Mouse (Mus musculus) CH12.LX (cell line): Measurements from ENCODE around the gene Gm13723. TPM values are rescaled to one million over a fixed set of nuclear protein-coding genes. Genes with fewer than 3 reads are reported as not detected.

Source experiments
- DNase-seq: peaks from one replicate; pipeline ENCODE4 v3.0.0-alpha.2; 2013; ENCODE audit errors: extremely low read depth
- H3K27ac ChIP-seq: 2 replicates; pipeline ENCODE4 v1.5.1; 2012; ENCODE audit warnings: low read depth, mild to moderate bottlenecking, control low read depth, moderate library complexity; ENCODE audit not compliant: insufficient read depth
- H3K27me3 ChIP-seq: replicated peaks from 2 replicates; pipeline ENCODE3; 2012; ENCODE audit warnings: inconsistent platforms
- H3K36me3 ChIP-seq, 2 experiments: replicated peaks in 1 of 2; 2 replicates each; pipeline versions ENCODE3 to v1.6.1; 2012; ENCODE audit warnings: inconsistent platforms in 1 of 2, low read length in 1 of 2, mild to moderate bottlenecking in 1 of 2, mixed read lengths in 1 of 2, moderate library complexity in 1 of 2; ENCODE audit not compliant: control insufficient read depth in 1 of 2, insufficient read depth in 1 of 2
- H3K4me1 ChIP-seq, 2 experiments: 2 replicates each; pipeline ENCODE4 v1.6.1; 2012; ENCODE audit warnings: inconsistent platforms in 1 of 2, moderate library complexity in 1 of 2; ENCODE audit not compliant: insufficient read depth in 2 of 2, control insufficient read depth in 1 of 2
- H3K4me2 ChIP-seq: 2 replicates; pipeline ENCODE4 v1.6.1; 2012; ENCODE audit warnings: low read depth, mild to moderate bottlenecking, control low read depth; ENCODE audit not compliant: poor library complexity, insufficient read depth, severe bottlenecking
- H3K4me3 ChIP-seq, 3 experiments: fragments of 150-350 bp in 1 of 3; sonication (generic) in 1 of 3; replicated peaks in 1 of 3; 2 replicates each; pipeline versions ENCODE3 to v1.5.1; 2011 to 2012; ENCODE audit warnings: low read depth in 2 of 3, low read length in 2 of 3, mild to moderate bottlenecking in 2 of 3, moderate library complexity in 2 of 3, control low read depth in 1 of 3, improper control_type of control experiment in 1 of 3, inconsistent platforms in 1 of 3, mixed read lengths in 1 of 3; ENCODE audit not compliant: poor library complexity in 1 of 3
- H3K79me2 ChIP-seq: replicated peaks from 2 replicates; pipeline ENCODE4 v1.6.1; 2012; ENCODE audit warnings: mild to moderate bottlenecking, moderate library complexity; ENCODE audit not compliant: control insufficient read depth, poor library complexity, insufficient read depth, severe bottlenecking; ENCODE audit errors: extremely low read depth
- H3K9ac ChIP-seq: 2 replicates; pipeline ENCODE4 v1.6.1; 2012; ENCODE audit warnings: low read depth, mild to moderate bottlenecking, control low read depth, moderate library complexity; ENCODE audit not compliant: insufficient read depth
- H3K9me3 ChIP-seq: replicated peaks from 2 replicates; pipeline ENCODE3; 2012; ENCODE audit warnings: low read length, inconsistent platforms, mixed read lengths
- RCOR1 ChIP-seq: conservative IDR thresholded peaks from 2 replicates; pipeline ENCODE4 v1.6.1; 2012; ENCODE audit warnings: low read depth, mild to moderate bottlenecking, inconsistent platforms, low read length, improper control_type of control experiment
- dilution Hi-C: fragments of 300-500 bp; cut with MboI; formaldehyde crosslinking; loops from 2 replicates; pipeline ENCODE4 v1.14.3; 2020; ENCODE audit warnings: low sequenced_read_pairs; ENCODE audit not compliant: extremely low pct_unique_long_range_greater_than_20kb, extremely low pct_ligation_motif_present
- in situ Hi-C: fragments of 300-500 bp; cut with MboI; formaldehyde crosslinking; loops from 3 replicates; pipeline ENCODE4 v1.14.3; 2019; ENCODE audit warnings: low sequenced_read_pairs, low pct_ligation_motif_present, low pct_unique_long_range_greater_than_20kb, mixed read lengths
- polyA plus RNA-seq: library from polyadenylated mRNA; unstranded; fragments of >175 nt; gene quantifications from 2 replicates; pipeline ENCODE4 v1.2.1, GENCODE M21; 2012; ENCODE audit warnings: low read depth; ENCODE audit not compliant: insufficient read length
- total RNA-seq, 2 experiments: library from RNA; depleted of rRNA; stranded (reverse); fragments of 300-350 nt in 1 of 2; fragments of >200 nt in 1 of 2; gene quantifications; 2 replicates each; pipeline ENCODE4 v1.2.3; 2012 to 2014

Gm13723 gene
- total and polyA plus RNA-seq, 3 experiments, result not detected

DNA sequence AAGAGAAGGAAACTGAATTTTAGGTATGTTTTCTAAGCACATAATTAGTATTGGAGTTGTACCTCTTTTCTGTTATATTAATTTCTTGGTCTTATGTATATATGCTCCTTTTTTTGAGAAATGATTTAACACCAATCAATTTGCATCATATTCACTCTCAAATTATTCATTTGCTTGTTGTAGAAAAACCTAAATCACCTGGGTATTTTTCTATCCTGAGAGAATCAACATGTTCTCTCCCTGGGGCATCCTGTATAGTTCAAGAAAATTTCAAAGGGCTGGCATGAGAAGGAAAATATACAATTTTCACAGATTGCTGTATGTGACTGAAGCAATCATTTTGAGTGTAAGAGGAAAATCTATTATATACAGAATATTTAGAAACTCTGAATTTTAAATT lies 50.2 kb downstream of the Gm13723 start, which contains the start of gene Olfr1094:
Gene Olfr1094 (plus strand): TSS at position 301 of the 400 bp plus-strand sequence.
- Histone ChIP-seq H3K9ac (no peak within 1 kb of the TSS), H3K27ac (no peak within 1 kb of the TSS), H3K79me2 (no peaks in the 10 kb centered on the region), H3K9me3 (peaks cover 7% of the 10 kb centered on the region), H3K4me3 (no peak within 1 kb of the TSS), H3K4me2 (no peak within 1 kb of the TSS), H3K27me3 (no peaks in the 10 kb centered on the region), H3K4me1 (no peaks in the 10 kb centered on the region), H3K36me3 (no peaks in the 10 kb centered on the region)
- no peak for DNase-seq
- dilution Hi-C loops (no loop called here), in situ Hi-C loops (no loop called here)
- TF ChIP-seq RCOR1, result no peak

Other genes with a start within 250 kb of the Gm13723 start
Only the 20 nearest of the 22 such genes appear.
- gene Olfr1085, start 212.8 kb downstream of the Gm13723 start, total RNA-seq (2012; rRNA removed), result not detected in 2 replicates
- not detected in 2 replicates for gene Olfr1085, start 212.8 kb downstream of the Gm13723 start, total RNA-seq (2014; rRNA removed)
- gene Olfr1085, start 212.8 kb downstream of the Gm13723 start, polyA plus RNA-seq, result not detected in 2 replicates
- not detected in 2 replicates for gene Olfr1086, start 194.7 kb downstream of the Gm13723 start, total RNA-seq (2012; rRNA removed)
- not detected in 2 replicates for gene Olfr1086, start 194.7 kb downstream of the Gm13723 start, total RNA-seq (2014; rRNA removed)
- gene Olfr1086, start 194.7 kb downstream of the Gm13723 start, polyA plus RNA-seq, result not detected in 2 replicates
- not detected in 2 replicates for gene Olfr1087, start 176.4 kb downstream of the Gm13723 start, total RNA-seq (2012; rRNA removed)
- gene Olfr1087, start 176.4 kb downstream of the Gm13723 start, total RNA-seq (2014; rRNA removed), result not detected in 2 replicates
- gene Olfr1087, start 176.4 kb downstream of the Gm13723 start, polyA plus RNA-seq, result not detected in 2 replicates
- not detected in 2 replicates for gene Olfr1089, start 141.1 kb downstream of the Gm13723 start, total RNA-seq (2012; rRNA removed)
- gene Olfr1089, start 141.1 kb downstream of the Gm13723 start, total RNA-seq (2014; rRNA removed), result not detected in 2 replicates
- not detected in 2 replicates for gene Olfr1089, start 141.1 kb downstream of the Gm13723 start, polyA plus RNA-seq
- gene Olfr1090, start 115.8 kb downstream of the Gm13723 start, total RNA-seq (2012; rRNA removed), result not detected in 2 replicates
- gene Olfr1090, start 115.8 kb downstream of the Gm13723 start, total RNA-seq (2014; rRNA removed), result not detected in 2 replicates
- gene Olfr1090, start 115.8 kb downstream of the Gm13723 start, polyA plus RNA-seq, result not detected in 2 replicates
- gene Olfr1093, start 92.3 kb downstream of the Gm13723 start, total RNA-seq (2012; rRNA removed), result not detected in 2 replicates
- gene Olfr1093, start 92.3 kb downstream of the Gm13723 start, total RNA-seq (2014; rRNA removed), result not detected in 2 replicates
- gene Olfr1093, start 92.3 kb downstream of the Gm13723 start, polyA plus RNA-seq, result not detected in 2 replicates
- not detected in 2 replicates for gene Olfr141, start 64.8 kb downstream of the Gm13723 start, total RNA-seq (2012; rRNA removed)
- not detected in 2 replicates for gene Olfr141, start 64.8 kb downstream of the Gm13723 start, total RNA-seq (2014; rRNA removed)
- not detected in 2 replicates for gene Olfr141, start 64.8 kb downstream of the Gm13723 start, polyA plus RNA-seq
- gene Olfr1094, start 50.1 kb downstream of the Gm13723 start, total RNA-seq (2012; rRNA removed), result not detected in 2 replicates
- not detected in 2 replicates for gene Olfr1094, start 50.1 kb downstream of the Gm13723 start, total RNA-seq (2014; rRNA removed)
- not detected in 2 replicates for gene Olfr1094, start 50.1 kb downstream of the Gm13723 start, polyA plus RNA-seq
- gene Olfr1095, start 23.1 kb downstream of the Gm13723 start, total RNA-seq (2012; rRNA removed), result not detected in 2 replicates
- not detected in 2 replicates for gene Olfr1095, start 23.1 kb downstream of the Gm13723 start, total RNA-seq (2014; rRNA removed)
- gene Olfr1095, start 23.1 kb downstream of the Gm13723 start, polyA plus RNA-seq, result not detected in 2 replicates
- not detected in 2 replicates for gene Olfr1097, start 17.4 kb upstream of the Gm13723 start, total RNA-seq (2012; rRNA removed)
- not detected in 2 replicates for gene Olfr1097, start 17.4 kb upstream of the Gm13723 start, total RNA-seq (2014; rRNA removed)
- not detected in 2 replicates for gene Olfr1097, start 17.4 kb upstream of the Gm13723 start, polyA plus RNA-seq
- not detected in 2 replicates for gene Olfr1098, start 49.7 kb upstream of the Gm13723 start, total RNA-seq (2012; rRNA removed)
- gene Olfr1098, start 49.7 kb upstream of the Gm13723 start, total RNA-seq (2014; rRNA removed), result not detected in 2 replicates
- gene Olfr1098, start 49.7 kb upstream of the Gm13723 start, polyA plus RNA-seq, result not detected in 2 replicates
- not detected in 2 replicates for gene Olfr1099, start 85.9 kb upstream of the Gm13723 start, total RNA-seq (2012; rRNA removed)
- gene Olfr1099, start 85.9 kb upstream of the Gm13723 start, total RNA-seq (2014; rRNA removed), result not detected in 2 replicates
- not detected in 2 replicates for gene Olfr1099, start 85.9 kb upstream of the Gm13723 start, polyA plus RNA-seq
- gene Olfr1100, start 105.2 kb upstream of the Gm13723 start, total RNA-seq (2012; rRNA removed), result not detected in 2 replicates
- not detected in 2 replicates for gene Olfr1100, start 105.2 kb upstream of the Gm13723 start, total RNA-seq (2014; rRNA removed)
- gene Olfr1100, start 105.2 kb upstream of the Gm13723 start, polyA plus RNA-seq, result not detected in 2 replicates
- not detected in 2 replicates for gene Olfr1101, start 116.4 kb upstream of the Gm13723 start, total RNA-seq (2012; rRNA removed)
- not detected in 2 replicates for gene Olfr1101, start 116.4 kb upstream of the Gm13723 start, total RNA-seq (2014; rRNA removed)
- not detected in 2 replicates for gene Olfr1101, start 116.4 kb upstream of the Gm13723 start, polyA plus RNA-seq
- gene Olfr1102, start 123.6 kb upstream of the Gm13723 start, total RNA-seq (2012; rRNA removed), result not detected in 2 replicates
- gene Olfr1102, start 123.6 kb upstream of the Gm13723 start, total RNA-seq (2014; rRNA removed), result not detected in 2 replicates
- not detected in 2 replicates for gene Olfr1102, start 123.6 kb upstream of the Gm13723 start, polyA plus RNA-seq
- gene Olfr1104, start 152.3 kb upstream of the Gm13723 start, total RNA-seq (2012; rRNA removed), result not detected in 2 replicates
- not detected in 2 replicates for gene Olfr1104, start 152.3 kb upstream of the Gm13723 start, total RNA-seq (2014; rRNA removed)
- gene Olfr1104, start 152.3 kb upstream of the Gm13723 start, polyA plus RNA-seq, result not detected in 2 replicates
- not detected in 2 replicates for gene Olfr1105, start 161.7 kb upstream of the Gm13723 start, total RNA-seq (2012; rRNA removed)
- not detected in 2 replicates for gene Olfr1105, start 161.7 kb upstream of the Gm13723 start, total RNA-seq (2014; rRNA removed)
- gene Olfr1105, start 161.7 kb upstream of the Gm13723 start, polyA plus RNA-seq, result not detected in 2 replicates
- not detected in 2 replicates for gene Olfr1106, start 177.5 kb upstream of the Gm13723 start, total RNA-seq (2012; rRNA removed)
- gene Olfr1106, start 177.5 kb upstream of the Gm13723 start, total RNA-seq (2014; rRNA removed), result not detected in 2 replicates
- not detected in 2 replicates for gene Olfr1106, start 177.5 kb upstream of the Gm13723 start, polyA plus RNA-seq
- gene Olfr1107, start 201.0 kb upstream of the Gm13723 start, total RNA-seq (2012; rRNA removed), result not detected in 2 replicates
- gene Olfr1107, start 201.0 kb upstream of the Gm13723 start, total RNA-seq (2014; rRNA removed), result not detected in 2 replicates
- not detected in 2 replicates for gene Olfr1107, start 201.0 kb upstream of the Gm13723 start, polyA plus RNA-seq
- gene Olfr1109, start 221.2 kb upstream of the Gm13723 start, total RNA-seq (2012; rRNA removed), result not detected in 2 replicates
- not detected in 2 replicates for gene Olfr1109, start 221.2 kb upstream of the Gm13723 start, total RNA-seq (2014; rRNA removed)
- not detected in 2 replicates for gene Olfr1109, start 221.2 kb upstream of the Gm13723 start, polyA plus RNA-seq